Mouse (Mus musculus) embryo, embryonic 10.5 days (tissue): ENCODE results near the gene Olfr1497.
"Not testable (repeated sequence)": the region's sequence is repeated elsewhere in the genome, so short reads cannot be mapped to it uniquely, and the experiment has no call there.

ENCODE experiments used
- DNase-seq: peaks from one replicate; pipeline ENCODE4 v3.0.0-alpha.2; 2015; ENCODE audit warnings: low spot score

Gene Olfr1497

DNA sequence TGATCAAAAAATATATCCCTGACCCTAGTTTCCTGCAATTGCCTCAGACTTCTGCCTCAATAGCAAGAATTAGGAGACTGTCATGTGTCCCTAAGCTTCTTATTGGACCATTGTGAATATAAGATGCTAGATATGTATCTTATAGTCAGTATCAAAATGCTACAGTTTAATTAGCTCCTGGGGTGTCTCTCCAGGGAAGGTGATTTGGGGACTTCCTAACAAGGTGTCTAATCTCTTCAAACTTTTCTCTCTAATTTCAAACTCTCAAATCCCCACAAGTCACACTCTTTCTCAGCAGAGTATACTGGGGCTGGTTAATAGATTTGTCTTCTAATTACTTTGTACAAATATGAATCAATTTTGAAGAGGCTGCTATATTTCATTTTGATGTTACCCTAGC lies at the start of gene Olfr1497:
Gene Olfr1497 (minus strand): TSS at position 101 of the 400 bp plus-strand sequence.
- DNase-seq, result no peak

DNA sequence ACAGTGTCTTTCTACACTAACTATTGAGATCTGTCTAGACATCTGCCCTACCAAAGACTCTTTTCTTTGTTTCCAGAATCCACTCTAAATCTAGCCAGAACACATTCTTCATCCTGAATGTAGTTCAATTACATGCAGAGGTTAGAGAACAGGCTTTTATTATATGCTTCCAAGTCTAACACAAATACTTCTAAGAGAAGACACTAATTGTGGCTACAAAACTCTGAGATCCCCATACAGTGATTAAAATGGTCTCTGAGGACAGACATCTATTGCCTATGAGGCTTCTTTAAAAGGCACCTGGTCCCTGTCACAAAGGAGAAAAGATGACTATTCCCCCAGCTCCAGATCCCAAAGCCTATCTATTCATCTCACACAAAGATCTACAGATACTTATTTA lies 32.4 kb upstream of the Olfr1497 start, which contains the start of gene Olfr1500:
Gene Olfr1500 (minus strand): TSS at position 101 of the 400 bp plus-strand sequence.
- DNase-seq, result no peak

DNA sequence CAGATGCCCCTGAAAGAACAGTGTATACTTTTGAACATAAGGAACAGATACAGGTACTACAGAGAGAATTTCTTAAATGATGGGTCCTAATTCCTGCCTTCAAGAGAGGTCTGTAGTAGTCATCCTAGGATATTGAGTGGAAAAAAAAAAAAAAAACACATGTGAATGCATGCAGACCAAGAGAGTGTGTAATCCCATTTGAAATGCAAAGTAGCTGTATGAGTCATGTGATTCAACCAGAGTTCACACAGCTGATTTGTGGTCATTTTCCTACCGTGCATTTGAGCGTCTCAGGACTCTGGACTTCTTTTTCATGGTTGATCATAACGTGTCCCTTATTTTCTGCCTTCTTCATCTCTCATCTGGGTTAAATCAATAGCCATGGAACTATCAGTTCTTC lies 30.4 kb upstream of the Olfr1497 start:
- no peak for DNase-seq

DNA sequence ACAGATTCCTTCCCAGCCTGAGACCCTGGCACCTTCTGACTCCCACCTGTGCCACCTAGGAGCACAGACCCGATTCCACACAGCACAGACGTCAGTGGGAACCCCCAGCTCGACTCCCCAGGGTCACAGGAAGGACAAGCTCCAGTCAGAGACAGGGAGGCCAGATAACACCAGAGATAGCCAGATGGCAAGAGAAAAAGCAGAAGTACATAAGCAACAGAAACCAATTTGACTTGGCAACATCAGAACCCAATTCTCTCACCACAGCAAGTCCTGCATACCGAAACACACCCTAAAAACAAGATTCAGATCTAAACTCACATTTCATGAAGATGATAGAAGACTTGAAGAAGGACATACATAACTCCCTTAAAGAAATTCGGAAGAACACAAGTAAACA lies 22.8 kb upstream of the Olfr1497 start:
- no peak for DNase-seq

DNA sequence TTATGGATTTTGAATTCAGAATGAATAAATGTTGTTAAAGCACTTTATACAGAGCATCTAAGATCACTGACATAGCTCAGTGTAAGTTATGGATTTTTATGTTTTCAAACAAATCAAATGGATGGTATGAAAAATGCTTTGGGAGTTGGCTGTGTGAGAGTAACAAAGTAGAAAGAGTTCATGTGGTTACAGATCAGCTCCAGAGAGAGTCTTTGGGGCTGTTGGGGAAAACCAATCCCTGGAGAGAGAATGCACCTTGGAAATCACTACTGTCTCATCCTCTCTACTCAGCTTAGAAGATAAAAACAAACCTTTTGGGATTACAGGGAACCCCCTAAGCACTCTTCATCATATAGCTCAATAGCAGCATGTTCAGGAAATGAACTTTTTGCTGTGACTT lies 21.3 kb upstream of the Olfr1497 start, which contains the start of gene Olfr1499:
Gene Olfr1499 (minus strand): TSS at position 101 of the 400 bp plus-strand sequence.
- DNase-seq, result no peak

DNA sequence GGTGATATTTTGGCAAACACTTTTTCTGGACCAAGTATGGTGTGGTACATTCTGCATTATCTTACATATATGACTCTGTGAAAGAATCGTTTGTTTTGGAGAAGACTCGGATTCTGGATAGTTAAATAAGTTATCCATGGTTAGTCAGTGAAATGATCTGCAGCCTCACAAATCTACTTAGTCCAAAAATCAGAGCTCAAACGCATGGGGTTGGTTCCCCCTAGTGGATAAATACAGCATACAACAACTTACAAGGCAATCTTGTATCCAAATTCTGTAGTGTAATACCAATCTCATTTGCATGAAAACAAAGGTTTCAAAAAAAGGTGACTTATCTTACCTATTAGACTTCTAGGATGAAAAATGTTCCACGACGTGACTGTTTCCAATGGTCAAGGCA lies 20.8 kb upstream of the Olfr1497 start:
- DNase-seq, result peak; percentile 48

DNA sequence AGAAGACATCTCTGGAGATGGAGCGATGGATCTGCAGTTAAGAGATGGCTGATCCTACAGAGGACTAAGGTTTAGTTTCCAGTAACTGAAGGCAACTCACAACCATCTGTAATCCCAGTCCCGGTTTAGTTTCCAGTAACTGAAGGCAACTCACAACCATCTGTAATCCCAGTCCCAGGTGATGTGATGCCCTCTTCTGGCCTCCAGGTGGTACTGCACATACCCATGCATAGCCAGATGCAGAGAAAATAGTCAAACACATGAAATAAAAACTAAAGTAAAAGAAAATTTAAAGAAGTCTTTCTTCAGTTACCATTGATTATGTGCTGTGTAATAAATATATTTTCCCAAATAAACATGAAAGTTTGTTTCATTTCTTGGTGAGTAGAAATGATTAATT lies 14.8 kb upstream of the Olfr1497 start:
- no peak for DNase-seq

DNA sequence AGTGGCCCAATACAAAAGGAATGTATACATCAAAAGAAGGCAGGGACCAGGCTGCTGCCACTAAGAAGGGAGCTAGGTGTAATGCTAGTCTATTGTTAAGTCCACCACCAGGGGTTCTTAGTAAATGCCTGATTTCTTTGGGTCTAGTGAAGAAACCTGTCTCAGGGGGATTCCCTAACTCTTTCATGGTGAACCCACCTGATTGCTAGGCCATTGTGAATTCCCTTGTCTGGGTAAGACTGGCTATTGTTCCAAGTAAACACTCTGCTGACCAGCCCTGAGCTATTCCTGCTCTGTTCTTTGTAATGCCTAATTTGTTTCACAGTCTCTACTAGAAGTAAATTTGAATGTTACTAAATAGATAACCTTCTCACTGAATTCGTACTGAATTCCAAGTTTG lies 7.5 kb upstream of the Olfr1497 start:
- DNase-seq, result not testable (repeated sequence)

DNA sequence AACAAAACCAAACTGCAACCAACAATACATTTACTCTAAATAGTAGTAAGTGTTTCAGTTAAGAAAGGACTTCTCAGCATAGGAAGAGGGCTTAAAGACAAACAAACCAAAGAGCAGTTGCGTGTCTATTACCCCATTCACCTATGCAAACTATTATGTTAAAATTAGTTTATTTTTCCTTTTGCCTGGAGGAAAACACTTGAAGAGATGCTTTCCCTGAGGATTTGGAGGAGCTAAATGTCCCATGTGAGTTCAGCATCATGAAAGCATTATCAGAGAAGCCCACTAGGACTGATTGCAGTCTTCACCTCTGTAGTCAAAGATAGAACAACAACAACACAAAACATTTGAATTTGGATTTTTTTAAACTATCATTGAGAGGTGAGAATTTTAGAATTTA lies 20.4 kb downstream of the Olfr1497 start, which contains the start of gene Olfr1496:
Gene Olfr1496 (plus strand): TSS at position 301 of the 400 bp plus-strand sequence.
- no peak for DNase-seq

DNA sequence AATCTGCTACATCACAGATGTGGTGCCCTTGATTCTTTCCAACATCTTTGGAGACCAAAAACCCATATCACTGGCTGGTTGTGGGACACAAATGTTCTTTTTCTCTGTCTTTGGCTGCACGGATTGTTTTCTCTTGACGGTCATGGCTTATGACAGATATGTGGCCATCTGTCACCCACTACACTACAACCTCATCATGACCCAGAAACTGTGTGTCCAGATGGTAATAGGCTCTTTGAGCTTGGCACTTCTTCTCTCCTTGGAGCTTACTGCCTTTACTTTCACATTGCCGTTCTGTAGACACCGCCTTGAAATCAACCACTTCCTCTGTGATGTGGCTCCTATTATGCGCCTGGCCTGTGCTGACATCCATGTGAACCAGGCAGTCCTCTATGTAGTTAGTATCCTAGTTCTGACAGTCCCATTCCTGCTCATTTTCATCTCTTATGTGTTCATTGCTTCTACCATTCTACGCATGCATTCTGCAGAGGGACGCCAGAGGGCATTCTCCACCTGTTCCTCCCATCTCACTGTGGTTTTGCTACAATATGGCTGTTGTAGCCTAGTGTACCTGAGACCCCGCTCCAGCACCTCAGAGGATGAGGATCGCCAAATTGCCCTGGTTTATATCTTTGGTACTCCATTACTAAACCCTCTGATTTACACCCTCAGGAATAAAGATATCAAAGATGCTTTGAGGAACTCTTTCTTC lies 29.3 kb downstream of the Olfr1497 start:
- no peak for DNase-seq

DNA sequence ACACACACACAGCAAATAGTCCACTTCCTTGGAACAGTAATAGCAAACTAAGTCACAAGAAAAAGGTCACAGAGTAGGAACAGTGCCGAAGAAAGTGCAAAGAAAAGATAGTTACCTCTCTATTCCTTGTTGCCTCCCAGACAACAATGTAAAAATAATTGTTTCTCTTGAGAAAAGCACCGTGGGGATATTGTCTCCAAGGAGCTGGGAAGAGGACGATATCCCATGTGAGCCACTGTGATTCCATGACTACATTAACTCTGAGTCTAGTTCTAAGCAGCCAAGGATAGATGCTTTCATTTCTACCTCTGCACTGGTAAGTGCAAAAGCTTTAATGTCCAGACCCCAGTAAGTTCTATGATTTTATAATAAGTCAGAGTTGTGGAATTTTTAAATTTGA lies 33.7 kb downstream of the Olfr1497 start, which contains the start of gene Olfr1495:
Gene Olfr1495 (plus strand): TSS at position 301 of the 400 bp plus-strand sequence.
- DNase-seq, result no peak

DNA sequence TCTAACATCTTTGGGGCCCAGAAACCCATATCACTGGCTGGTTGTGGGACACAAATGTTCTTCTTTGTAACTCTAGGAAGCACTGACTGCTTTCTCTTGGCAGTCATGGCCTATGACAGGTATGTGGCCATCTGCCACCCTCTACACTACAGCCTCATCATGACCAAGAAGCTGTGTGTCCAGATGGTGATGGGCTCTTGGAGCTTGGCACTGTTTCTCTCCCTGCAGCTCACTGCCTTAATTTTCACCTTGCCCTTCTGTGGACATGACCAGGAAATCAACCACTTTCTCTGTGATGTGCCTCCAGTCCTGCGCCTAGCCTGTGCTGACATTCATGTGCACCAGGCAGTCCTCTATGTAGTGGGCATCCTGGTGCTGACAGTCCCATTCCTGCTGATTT lies 48.6 kb downstream of the Olfr1497 start:
- DNase-seq, result no peak
